Mouse (Mus musculus): ENCODE measurements around the gene Rusc2.

DNA sequence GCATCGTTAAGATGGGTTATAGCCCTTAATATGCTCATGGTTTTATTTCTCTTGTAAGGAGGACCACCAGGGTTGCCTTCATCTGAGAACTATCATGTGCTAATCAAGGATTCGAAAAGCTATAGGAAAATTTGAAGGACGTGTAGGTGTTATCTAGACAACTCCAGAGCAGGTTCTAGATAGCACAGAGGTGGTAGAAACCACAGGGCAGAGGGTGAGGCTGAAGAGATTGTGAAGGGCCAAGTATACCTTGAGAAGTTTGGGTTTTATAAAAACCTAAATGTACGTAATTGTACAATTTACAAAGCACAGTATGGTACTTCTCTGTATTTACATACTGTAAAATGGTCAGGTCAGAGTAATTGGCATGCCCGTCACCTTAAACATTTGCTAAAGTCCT, 13.4 kb downstream of the Rusc2 start:
- TF ChIP-seq MEF2A (IDR thresholded peaks at IDR 0.05; ENCODE audit: extremely low read depth, insufficient replicate concordance, low read depth, low read length, poor library complexity, severe bottlenecking) (no peak), NRF1 (IDR thresholded peaks at IDR 0.05; ENCODE audit: insufficient read depth, low read depth, low read length, poor library complexity, severe bottlenecking) (no peak), CTCF (IDR thresholded peaks at IDR 0.05 in 2 of 3, conservative IDR thresholded peaks at IDR 0.05 in 1 of 3; ENCODE audit: control insufficient read depth in 1 of 3, insufficient read depth in 1 of 3, low read depth in 2 of 3, low read length in 3 of 3, poor library complexity in 1 of 3, severe bottlenecking in 1 of 3) (no peak), POLR2A (IDR thresholded peaks at IDR 0.05; ENCODE audit: control insufficient read depth in 1 of 2, insufficient read depth in 1 of 2, low read depth in 1 of 2, low read length in 2 of 2, poor library complexity in 1 of 2) (no peak), EP300 (IDR thresholded peaks at IDR 0.05; ENCODE audit: low read depth in 1 of 2, low read length in 2 of 2) (peak; percentile 63 to 66; a peak in 3 of 4 replicates), JUND (IDR thresholded peaks at IDR 0.05; ENCODE audit: low read depth, low read length) (no peak), POLR2AphosphoS5 (IDR thresholded peaks at IDR 0.05; ENCODE audit: borderline replicate concordance, low read depth, low read length) (no peak), ZMIZ1 (IDR thresholded peaks at IDR 0.05; ENCODE audit: low read depth, low read length) (no peak), E2F4 (IDR thresholded peaks at IDR 0.05; ENCODE audit: borderline replicate concordance, low read depth, low read length) (no peak), TCF12 (IDR thresholded peaks at IDR 0.05; ENCODE audit: low read depth, low read length) (peak; percentile 26; the same call in 1 of the 2 replicates), TBP (IDR thresholded peaks at IDR 0.05; ENCODE audit: low read depth, low read length) (no peak), GATA1 (IDR thresholded peaks at IDR 0.05; ENCODE audit: low read depth, low read length) (peak; percentile 44), NELFE (IDR thresholded peaks at IDR 0.05; ENCODE audit: low read depth, low read length) (no peak)

Measured in MEL (cell line).